Mouse (Mus musculus) embryonic fibroblast, embryonic 13.5 days (primary cell): ENCODE measurements at regions not wholly inside any gene's neighbourhood (a gene's known extent, or its start where the extent isn't known, plus 50 kb on each side); places are given as distances from the start of the nearest gene placed in this dataset.

Experiments
- CTCF ChIP-seq: IDR thresholded peaks from 2 replicates; pipeline ENCODE4 v1.5.1; 2011; ENCODE audit warnings: mild to moderate bottlenecking, control low read depth, low read length, moderate library complexity, borderline replicate concordance; ENCODE audit not compliant: insufficient read depth
- POLR2A ChIP-seq: IDR thresholded peaks from 2 replicates; pipeline ENCODE4 v1.6.1; 2011; ENCODE audit warnings: low read depth, mild to moderate bottlenecking, control low read depth, low read length, moderate library complexity

DNA sequence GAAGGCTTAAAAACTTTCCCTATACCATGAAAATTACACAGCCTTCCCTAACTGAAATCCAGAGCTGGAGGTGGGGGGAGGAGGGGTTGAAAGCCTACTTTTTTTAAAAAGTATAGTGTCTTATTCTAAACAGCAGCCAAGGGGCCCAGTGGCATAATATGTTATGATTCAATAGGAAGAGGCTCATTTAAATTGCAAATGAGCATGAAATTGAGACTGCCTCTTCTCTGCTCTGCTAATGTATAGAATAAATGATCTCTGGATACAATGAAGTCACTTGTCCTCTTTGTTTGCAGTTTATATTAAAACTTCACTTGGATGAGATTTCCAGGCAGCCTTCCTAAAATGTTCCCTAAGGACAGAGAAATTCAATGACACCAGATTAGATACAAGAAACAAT, 208.4 kb upstream of the Tcerg1l start:
- TF ChIP-seq CTCF (no peak), POLR2A (no peak)
